Mouse (Mus musculus): Measurements from ENCODE around the gene Ramp1.

DNA sequence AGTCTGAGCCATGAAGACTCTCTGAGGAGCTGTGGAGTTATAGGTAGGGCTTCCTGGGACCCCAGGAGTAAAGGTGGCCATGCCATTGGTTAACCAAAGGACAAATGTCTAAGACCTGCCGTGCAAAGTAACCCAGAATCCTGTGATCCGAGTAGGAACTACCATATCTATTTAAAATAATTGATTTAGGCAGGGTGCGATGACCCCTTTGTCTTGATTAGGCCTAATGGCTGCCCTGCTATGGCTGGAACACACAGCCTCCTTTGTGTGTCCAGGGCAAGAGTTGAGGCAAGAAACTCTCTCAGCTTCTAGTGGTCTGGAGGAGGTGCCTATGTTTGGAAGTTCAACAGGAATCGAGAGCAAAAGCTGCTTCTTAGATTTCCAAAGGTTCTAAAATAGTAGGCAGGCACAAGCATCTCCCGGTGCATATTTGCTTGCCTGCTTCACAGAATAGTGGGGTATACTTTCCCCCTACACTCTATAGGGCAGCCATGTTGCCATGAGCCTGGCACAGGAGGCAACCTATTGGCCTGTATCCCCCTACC lies 24.7 kb downstream of the Ramp1 start:
- TF ChIP-seq POLR2A (IDR thresholded peaks at IDR 0.05; ENCODE audit: low read depth, low read length) (no peak), CTCF (conservative IDR thresholded peaks at IDR 0.05; ENCODE audit: insufficient read depth, insufficient read length, low read depth, low read length) (no peak)
